Mouse (Mus musculus) right cerebral cortex, postnatal 25 days (tissue): ENCODE measurements at regions not wholly inside any gene's neighbourhood (a gene's known extent, or its start where the extent isn't known, plus 50 kb on each side); places are given as distances from the start of the nearest gene placed in this dataset.

Source experiments
- DNase-seq: peaks from one replicate; pipeline ENCODE4 v3.0.0; 2022

DNA sequence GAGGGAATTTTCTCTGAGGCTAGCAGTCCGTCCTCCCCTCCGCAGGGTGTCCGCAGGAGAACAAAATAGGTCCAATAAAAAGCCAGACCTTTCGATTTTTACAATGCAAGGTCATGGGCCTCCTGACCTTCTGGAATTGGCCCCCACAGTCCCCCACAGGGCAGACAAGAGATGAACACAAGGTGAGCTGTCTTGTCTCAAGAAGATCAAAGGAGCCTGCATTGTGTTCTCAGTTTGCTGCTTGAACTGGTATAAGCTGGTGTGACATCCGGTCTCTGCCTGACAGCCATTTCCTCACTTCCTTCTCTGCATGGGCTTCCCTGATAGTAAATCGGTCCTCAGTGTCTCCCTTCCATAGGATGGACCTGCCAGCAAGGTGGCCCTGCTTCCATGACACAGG, 425.5 kb downstream of the Cd83 start:
- DNase-seq, result no peak

DNA sequence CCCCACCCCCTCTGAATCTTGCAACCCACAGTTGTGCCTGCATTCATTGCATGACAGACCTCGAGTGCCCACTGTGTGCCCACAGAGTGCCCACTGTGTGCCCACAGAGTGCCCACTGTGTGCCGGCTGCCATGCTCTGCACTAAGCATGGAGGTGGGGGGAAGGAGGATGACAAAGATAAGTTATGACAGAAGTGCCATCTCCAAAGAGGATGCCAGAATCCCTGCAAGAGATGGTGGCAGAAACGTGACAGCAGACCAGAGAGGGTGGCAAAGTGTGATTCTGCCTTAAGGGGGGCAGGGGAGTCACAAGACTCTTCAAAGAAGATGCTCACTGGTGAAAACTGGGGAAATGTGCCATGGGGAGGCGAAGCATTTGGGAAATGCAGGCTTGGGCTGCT, 427.8 kb downstream of the Cd83 start:
- DNase-seq, result no peak

DNA sequence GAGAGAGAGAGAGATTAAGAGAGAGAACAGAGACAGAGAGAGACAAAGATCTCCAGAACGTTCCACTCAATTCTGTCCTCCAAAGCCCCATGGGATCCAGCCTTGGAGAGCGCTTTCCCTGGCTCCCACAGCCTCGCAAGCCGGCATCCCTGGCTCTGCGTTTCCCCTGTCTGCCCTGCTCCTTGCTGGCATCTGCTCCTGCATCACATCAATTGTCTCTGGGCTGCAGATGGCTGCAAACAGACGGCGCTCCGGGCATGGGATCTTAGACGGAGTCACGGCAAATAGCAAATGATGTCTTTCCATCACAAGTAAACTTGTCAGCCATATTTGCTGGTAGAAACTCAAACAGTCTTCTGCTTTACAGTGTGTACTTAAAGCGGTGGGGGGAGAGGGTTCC, 428.4 kb downstream of the Cd83 start:
- no peak for DNase-seq

DNA sequence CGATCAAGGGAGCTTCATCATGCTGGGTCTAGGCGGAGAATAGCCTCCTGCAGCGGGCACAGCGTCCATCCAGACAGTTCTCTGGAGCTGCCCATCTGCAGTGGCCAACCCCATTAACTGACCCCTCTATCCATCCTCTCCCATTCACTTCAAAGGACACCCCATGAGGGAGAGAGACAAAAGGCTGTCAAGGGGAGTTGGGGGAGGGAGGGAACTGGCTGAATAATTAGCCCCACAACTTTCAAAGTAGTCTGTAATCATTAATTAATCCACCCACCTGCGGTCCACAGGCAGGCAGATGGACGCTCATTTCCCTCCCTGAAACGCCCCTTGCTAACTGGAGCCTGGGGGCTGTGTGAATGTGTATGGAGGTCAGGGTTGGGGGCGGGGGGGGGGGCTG, 433.7 kb downstream of the Cd83 start:
- DNase-seq, result no peak

DNA sequence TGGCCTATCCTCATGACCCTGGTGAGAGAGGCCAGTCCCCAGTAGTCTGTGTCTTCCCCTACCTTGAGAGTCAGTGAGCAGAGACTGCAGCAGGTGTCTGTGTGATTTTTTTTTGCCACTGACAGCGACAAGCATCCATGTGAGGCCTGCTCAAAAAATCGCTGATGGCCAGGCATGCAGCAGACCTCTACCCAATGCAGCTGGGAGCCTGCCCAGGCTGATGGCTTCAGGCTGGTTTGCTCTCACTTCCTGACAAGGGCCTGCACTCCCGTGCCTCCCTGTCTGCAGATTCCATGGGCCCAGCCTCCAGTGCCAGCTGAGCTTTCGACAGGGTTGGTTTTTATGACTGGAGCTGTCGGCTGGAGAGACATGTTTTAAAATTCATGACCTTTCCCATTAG, 437.1 kb downstream of the Cd83 start:
- no peak for DNase-seq

DNA sequence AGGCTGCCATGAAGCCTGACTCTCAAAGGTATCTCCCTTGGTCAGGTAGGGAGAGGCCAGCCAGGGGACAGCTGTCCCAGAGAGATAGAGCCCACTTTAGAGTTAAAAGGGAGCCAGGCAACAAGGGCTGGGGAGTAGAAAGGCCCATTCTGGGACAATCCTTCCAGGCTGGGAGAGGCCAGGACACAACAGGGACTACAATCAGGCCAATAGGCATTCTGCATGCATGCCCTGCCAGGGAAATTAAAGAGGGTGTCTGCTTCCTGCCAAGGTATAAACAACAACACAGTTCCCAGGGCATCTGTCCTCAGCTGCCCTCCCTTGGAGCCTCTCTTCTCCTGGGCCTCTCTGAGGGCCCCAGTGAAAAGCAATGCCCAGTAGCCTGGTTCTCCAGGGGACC, 437.8 kb downstream of the Cd83 start:
- DNase-seq, result no peak

DNA sequence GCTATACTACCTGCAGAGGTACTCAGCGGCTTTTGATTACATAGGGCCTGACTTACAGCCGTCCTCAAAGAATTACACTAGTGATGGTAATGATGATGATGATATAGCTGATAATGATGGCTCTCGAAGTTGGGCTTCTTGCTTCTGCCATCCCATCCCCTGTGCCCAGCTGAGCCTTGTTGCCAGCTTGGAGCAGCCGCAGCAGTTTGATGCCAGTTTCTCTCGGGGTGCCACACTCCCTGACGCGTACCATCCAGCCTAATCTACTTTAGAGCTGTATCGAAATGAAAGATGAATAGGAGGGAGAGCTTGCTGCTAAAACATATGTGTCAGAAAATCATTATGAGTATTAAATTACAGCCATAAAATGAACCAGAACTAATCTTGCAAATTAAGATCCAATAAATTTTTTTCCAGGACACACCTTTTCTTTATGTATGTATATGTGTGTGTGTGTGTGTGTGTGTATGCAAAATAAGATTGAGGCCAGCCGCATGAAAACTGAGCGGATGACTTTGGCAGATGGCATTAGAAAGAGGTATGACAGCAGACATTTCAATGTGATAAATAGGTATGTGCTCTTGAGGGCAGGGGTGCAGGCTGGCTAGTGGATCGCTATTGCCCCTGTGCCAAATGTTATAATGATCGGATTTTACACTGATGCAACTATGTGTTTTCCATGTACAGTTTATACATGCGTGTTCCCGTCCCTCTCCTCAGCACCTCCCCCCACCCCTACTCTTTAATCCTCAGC, 443.3 kb downstream of the Cd83 start:
- no peak for DNase-seq

DNA sequence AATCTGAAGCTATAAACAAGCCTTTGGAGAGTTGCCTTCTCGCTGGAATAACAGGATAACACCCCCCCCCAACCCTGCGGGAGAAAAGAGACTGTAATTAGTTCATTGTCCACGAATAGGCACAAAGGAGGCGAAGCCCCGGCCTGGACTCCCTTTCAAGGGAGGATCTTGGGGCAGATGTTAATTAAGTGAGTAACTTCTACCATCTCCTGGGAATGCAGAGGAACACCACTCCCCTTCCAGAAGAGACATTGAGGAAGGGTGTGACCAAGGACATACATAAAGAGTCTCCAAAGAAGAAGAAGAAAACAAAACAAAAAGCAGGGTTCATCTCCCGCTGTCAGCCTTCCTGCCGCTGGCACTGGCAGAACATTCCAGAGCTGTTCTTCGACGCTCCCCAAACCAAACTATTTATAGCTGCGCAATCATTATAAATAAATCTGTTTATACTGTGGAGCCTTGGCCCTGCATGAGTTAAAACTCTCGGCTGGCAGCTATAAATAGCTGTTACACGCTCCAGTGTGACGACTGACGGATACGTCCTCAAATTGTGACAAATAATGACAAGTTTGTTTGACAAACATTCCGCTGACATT, 444.1 kb downstream of the Cd83 start:
- no peak for DNase-seq

DNA sequence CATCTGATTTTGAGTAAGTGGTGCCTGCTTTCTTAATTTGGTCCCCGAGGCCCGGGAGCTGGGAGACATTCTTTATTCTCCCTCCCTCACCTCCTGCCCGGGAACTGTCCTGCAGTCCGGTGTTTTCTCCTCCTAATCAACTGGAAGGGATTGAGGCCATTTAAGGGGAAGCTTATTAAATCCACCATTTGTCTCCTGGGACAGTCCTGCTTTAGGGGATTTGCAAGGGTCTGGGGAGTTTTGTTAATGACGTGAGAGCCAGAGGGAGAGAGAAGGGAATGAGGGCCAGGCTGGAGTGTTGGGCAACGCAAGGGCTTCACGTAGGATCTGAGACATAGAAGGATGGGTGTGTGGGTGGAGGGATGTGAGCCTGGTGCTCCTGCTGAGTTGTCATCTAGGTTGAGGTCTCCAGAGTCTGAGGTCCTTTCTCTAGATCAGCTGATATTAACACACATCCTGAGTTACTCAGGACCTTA, 444.6 kb downstream of the Cd83 start:
- DNase-seq, result no peak

DNA sequence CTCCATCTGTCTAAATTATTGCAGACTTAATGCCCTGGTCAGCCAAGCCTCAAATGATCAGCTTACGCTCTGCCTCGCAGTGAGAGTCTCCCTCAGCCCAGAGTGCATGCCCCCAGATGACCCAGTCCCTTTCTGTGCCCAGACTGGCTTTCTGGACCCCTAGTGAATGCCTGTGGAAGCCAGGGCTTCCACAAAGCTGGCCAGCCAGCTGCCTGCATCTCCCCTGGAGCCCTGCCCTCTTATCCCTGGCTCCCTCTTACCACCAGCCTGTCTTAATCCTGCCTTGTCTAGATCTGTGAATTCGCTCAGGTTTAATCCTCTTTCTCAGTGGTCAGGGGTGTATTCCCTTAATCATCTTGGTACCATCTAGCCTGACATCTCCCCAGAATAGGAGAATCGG, 446.8 kb downstream of the Cd83 start:
- no peak for DNase-seq

DNA sequence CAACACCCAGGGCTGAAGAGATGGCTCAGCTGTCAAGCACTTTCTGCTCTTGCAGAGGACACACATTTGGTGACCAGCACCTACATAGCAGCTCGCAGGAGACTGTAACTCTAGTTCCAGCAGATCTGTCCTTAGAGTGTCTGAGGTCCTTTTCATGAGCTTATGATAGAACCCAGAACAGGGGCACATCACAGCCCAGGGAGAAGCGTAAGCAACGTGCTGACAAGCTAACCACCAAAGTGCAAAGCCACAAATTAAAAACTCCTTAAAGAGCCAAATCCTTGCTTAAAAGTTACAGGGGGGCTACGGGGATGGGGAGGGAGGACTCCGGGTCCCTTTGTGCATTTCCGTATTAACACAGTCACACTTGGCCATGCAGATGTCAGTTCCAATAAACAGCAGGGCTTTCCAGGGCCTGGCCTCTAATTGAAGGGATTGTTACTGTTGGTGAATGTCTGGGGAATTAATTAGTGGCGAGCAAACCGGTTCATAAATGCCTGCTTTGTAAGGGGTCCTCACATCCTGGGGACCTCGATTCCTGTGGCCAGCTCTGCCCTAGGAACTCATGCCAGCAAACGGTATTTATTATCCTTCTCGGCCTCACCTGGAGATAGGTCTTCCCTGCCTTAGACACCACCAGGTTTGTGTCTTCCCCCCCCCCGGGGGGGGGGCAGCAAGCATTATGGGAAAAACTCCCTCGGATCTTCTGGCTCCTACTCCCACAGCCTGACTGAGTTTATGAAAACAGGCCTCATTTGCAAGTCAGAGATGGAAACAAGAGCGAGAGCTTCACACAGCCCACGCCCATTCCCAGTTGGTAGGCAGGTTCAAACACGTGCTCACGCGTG, 447.5 kb downstream of the Cd83 start:
- DNase-seq, result peak; percentile 84

DNA sequence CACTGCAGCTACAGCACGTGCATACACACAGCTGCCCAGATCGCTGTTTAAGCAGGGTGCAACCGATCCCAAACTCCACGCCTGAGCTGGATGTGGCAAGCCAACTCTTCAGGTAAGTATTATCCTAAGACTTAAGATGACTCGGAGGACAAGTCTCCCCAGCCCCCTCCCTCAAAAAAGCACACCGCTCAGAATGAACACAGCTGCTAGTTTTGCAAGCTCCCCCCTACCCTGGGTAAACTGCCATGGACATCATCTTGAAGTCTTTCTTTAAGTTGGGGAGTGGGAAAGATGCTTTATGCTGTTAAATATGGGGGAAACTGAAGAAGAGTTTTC, 448.1 kb downstream of the Cd83 start:
- no peak for DNase-seq

DNA sequence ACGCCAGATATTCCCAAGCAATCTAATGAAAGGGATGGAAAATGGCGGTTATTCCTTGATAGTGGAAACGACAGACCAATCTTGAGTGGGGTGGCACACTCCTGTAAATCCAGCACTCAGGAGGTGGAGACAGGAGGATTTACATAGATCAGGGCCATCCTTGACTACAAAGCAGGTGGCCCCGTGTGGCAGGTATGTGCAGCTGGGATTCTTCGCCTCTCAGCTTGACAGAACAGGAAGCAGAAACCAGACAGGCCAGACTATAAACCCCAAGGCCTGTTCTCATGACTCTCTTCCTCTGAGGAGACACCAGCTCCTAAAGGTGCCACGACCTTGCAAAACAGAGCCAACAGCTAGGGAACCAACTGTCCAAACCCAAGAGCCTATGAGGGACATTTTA, 449.7 kb downstream of the Cd83 start:
- DNase-seq, result no peak

DNA sequence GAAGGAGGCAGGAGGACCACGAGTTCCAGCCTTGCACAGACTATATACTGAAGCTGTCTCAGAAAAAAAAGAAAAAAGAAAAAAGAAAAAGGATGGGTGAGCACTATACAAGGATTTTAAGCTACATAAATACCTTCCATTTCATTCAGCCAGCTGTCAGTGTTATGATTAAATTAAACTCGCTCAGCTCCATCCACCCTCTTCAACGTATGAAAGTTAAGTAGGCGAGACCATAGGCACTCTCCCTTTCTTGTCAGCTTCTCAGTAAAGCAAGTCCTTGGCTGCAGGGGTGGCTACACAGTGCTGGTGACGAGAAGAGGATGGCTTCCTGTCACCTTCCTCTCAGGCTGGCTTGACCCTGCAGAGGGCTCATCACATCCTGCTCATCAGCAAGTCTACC, 450.7 kb downstream of the Cd83 start:
- DNase-seq, result no peak

DNA sequence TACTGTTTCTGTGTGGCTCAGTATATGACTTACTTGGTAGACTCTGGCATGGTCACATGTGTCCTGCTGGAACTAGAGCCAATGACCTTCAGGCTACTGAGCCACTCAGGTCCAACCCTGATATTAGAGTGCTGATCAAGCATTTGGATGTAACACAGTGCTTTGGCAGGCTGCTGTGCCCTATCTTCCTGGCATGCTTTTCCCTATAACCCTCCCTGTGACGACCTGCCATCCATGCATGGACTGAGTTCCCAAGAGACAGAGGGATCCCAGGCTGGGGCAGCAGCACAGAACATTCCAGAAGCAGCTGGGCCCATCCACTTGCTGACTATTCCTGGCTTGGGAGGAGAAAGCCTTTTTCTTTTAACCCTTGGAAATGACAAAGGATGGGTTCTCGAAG, 451.4 kb downstream of the Cd83 start:
- DNase-seq, result no peak

DNA sequence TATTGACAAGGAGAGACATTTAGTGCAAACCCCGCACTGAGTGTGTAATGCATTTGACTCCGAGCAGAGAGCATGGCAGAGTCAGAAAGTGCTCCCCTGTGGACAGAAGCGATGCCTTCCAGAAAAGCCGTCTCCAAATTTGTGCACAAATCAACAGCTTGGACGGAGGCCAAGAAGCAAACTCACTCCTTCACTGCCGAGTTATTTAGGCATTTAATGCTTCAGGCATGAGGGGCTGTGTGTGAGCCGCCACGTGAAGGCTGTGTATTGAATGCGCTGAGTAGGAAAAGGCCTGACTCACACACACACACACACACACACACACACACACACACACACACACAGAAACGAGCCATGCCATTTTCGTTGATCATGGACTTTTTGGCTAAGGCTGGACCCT, 453.7 kb downstream of the Cd83 start:
- no peak for DNase-seq

DNA sequence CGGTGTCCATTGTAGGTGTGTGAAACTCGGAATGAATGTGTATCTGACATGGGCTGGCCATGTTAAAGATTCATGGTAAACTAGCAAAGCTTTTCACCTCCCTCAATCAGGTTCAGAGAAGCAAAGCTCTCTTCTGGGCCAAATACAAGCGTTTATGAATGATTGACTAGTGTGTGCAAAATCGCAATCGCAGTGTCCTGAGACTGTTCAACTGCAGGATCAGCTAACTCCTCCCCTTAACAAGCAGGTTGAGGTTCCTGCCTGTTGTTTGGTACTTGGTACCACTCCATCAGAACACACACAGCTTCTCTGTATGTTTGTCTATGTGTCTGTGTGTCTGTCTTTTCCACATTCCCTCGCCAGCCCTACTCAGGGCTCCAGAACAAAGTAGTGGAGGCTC, 458.6 kb downstream of the Cd83 start:
- DNase-seq, result no peak

DNA sequence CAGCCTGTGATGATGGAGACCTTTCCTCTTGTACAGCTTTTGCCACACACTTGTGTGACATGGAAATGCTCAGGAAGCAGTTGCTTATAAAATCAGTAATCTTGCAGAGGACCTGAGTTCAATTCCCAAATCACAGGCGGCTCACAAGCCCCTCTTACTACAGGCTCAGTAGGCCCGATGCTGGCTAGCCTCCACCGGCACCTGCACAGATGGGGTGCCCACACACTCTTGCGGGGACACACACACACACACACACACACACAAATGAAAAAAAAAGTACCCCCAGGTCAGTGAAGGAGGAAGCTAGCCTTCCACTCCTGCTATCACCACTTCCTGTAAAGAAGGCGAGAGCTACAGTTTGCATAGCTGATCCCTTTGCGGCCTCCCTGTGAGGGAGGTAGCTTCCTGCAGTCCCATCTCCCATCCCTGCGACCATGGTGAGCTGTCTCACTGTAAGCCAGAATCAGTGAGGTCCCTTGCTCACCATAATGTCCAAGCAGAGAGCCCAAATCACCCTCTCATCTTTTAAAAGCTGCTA, 462.2 kb downstream of the Cd83 start:
- DNase-seq, result no peak

DNA sequence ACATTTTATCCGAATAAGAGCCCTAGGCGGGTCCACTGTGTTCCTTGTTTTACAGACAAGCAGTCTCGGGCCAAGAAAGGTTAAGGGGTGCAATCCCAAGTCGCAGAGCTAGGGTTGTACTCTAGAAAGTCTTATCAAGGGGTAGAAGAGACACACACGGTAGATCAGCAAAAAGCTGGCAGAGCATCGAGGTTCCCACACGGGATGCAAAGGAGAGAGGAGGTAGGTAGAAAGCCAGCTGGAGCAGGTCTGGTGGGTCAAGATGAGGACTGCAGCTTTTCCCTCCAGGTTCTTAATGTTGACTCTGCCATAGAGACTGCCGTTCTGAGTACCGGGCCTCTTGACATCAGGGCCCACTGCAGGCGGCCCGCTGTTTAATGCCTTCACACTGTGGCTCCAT, 463.3 kb downstream of the Cd83 start:
- no peak for DNase-seq

DNA sequence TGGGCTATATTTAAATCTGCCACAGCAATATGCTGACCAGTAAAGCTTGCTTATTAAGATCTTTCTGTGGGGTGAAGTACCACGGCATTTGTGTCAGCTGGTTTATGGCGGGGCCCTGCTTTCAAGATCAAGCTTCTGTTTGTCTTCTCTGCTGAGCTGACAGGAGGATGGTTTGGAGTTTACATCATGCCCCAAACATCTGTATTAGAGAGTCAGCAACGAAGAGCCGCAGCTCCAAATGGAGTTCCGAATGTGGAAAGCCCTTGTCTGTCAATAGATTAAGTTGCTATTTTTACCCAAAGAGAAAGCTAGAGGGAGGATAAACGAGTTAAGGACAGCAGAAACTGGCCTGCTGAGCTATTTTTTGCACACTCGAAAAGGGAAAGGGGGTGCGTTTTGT, 463.8 kb downstream of the Cd83 start:
- DNase-seq, result no peak

DNA sequence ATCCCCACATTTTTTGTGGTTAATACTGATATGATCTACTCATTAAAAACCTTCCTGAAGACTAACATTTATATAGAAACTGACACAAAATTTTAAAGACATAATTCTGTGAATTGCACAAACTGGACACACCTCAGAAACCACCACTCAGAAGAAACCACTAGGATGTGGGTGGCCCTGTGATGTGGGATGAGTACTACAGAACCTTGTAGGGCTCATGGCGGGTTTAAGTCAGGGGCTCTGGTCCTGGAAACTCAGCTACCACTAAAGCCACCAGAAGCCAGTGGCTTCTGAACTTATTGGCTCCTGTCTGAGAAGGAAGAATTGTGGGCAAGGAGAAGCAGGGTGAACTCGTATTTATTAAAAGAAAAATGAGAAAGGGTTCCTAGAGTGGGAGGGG, 464.5 kb downstream of the Cd83 start:
- DNase-seq, result no peak

DNA sequence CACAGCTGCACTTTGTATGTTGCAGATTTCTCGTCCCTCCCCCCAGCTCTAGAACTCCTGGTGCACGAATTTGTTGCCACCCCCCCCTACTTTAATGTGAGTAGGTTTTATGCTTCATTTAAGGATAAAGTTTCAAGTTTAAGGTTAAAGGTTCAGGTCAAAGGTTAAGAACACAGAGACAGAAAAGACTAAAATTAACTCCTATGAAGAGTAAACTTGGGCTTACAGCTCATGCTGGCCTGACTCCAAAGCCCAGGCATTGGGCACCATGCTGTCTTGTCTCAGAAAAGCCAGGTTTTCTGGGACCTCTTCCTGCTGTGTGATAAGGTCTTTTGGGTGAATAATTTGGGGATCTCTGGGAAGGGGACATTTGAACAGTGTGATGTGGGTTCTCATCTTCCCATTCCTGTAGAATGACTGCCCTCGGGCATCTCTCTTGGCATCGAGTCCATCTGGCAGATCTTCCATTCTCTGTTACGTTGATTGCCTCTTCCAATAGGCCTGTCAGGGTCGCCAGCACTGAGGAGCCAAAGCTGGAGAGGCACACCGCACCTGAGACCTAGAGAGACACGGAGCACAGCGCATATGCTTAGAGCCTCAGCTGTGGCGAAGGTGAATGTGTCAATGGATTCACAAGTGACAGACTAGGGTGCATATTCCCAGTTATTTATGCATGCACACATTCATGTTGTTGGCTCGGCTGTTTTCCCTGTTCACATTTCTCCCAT, 466.1 kb downstream of the Cd83 start:
- DNase-seq, result no peak

DNA sequence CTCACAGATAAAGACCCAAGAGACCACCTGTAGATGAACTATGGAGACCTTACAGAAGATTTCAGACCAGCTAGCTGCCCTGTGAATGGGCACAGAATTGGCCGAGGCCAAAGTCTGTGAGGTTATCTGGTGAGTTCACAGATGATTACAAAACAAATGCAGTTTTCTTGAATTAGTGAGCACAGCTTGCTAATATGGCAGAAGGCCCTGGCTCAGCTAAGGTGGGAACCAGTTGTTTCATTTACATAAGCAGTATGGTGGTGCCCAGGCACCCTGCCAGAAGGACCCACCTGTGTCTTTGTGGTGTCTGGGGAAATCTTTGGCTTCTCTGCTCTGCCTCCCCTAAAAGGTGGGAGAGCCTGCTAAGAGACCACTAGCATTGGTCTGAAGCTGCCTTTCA, 466.9 kb downstream of the Cd83 start:
- DNase-seq, result no peak
